Mouse (Mus musculus): ENCODE results near the gene Nup54. TPM values are rescaled to one million over a fixed set of nuclear protein-coding genes. Genes with fewer than 3 reads are reported as not detected.

The Nup54 gene
- 51.1 and 55.5 TPM in 2 replicates for polyA plus RNA-seq (2015; fragmentation: Nextera tagmentation; extraction: Ambion mirVana)

- peak; percentile 99 for ATAC-seq
- 1% methylated on average over 34 of the region's 34 CpGs for WGBS
These were observed at the start of gene Nup54 for GRCm38 (mm10) chr5:92435025-92435584. Nup54 (minus strand) TSS chr5:92435219.

GRCm38 (mm10) chr5:92472863-92473262 lies 37.8 kb upstream of the Nup54 start:
- no peak overlapping the region for H3K4me3 ChIP-seq (replicated peaks)
- 67% methylated on average over 5 of the region's 5 CpGs for WGBS
- 0 out of 2 replicates have a peak, but pooled peaks cover 4% of the 10 kb centered on the region for H3K4me1 ChIP-seq (replicated peaks)
- no peak overlapping the region for H3K27ac ChIP-seq
- no peaks in the 10 kb centered on the region for H3K9me3 ChIP-seq
- no peak overlapping the region for H3K4me2 ChIP-seq (replicated peaks)
- H3K9ac ChIP-seq: no peak overlapping the region
- no peak for ATAC-seq
- H3K36me3 ChIP-seq: no peaks in the 10 kb centered on the region
- no peaks in the 10 kb centered on the region for H3K27me3 ChIP-seq (replicated peaks)

More at GRCm38 (mm10) chr5:92435025-92435584, at the start of gene Nup54:
- H3K4me2 ChIP-seq (replicated peaks): peak within 1 kb of the TSS; percentile 62
- H3K4me3 ChIP-seq (replicated peaks): peak within 1 kb of the TSS; percentile 92
- no peaks in the 10 kb centered on the region for H3K36me3 ChIP-seq
- no peaks in the 10 kb centered on the region for H3K9me3 ChIP-seq
- no peaks in the 10 kb centered on the region for H3K27me3 ChIP-seq (replicated peaks)
- H3K4me1 ChIP-seq (replicated peaks): 0 out of 2 replicates have a peak, but pooled peaks cover 4% of the 10 kb centered on the region
- H3K27ac ChIP-seq: peak within 1 kb of the TSS; percentile 90
- H3K9ac ChIP-seq: peak within 1 kb of the TSS; percentile 91

- Histone ChIP-seq H3K4me3 (replicated peaks) (no peak overlapping the region), H3K4me2 (replicated peaks) (no peak overlapping the region), H3K27ac (no peak overlapping the region), H3K4me1 (replicated peaks) (0 out of 2 replicates have a peak, but pooled peaks cover 4% of the 10 kb centered on the region), H3K27me3 (replicated peaks) (no peaks in the 10 kb centered on the region), H3K9ac (no peak overlapping the region), H3K9me3 (no peaks in the 10 kb centered on the region), H3K36me3 (no peaks in the 10 kb centered on the region)
- 88% methylated on average over 4 of the region's 4 CpGs for WGBS
- no peak for ATAC-seq
These were observed 36.5 kb upstream of the Nup54 start for GRCm38 (mm10) chr5:92471531-92471930.

- H3K9ac ChIP-seq: no peak overlapping the region
- H3K36me3 ChIP-seq: no peaks in the 10 kb centered on the region
- H3K27me3 ChIP-seq (replicated peaks): no peaks in the 10 kb centered on the region
- 0 out of 2 replicates have a peak, but pooled peaks cover 4% of the 10 kb centered on the region for H3K4me1 ChIP-seq (replicated peaks)
- no peak overlapping the region for H3K27ac ChIP-seq
- 88% methylated on average over 18 of the region's 18 CpGs for WGBS
- H3K4me3 ChIP-seq (replicated peaks): no peak overlapping the region
- H3K9me3 ChIP-seq: no peaks in the 10 kb centered on the region
- H3K4me2 ChIP-seq (replicated peaks): no peak overlapping the region
- no peak for ATAC-seq
These were observed 34.4 kb upstream of the Nup54 start for GRCm38 (mm10) chr5:92469201-92470130.

GRCm38 (mm10) chr5:92468234-92468633 lies 33.2 kb upstream of the Nup54 start:
- ATAC-seq: no peak
- no peak overlapping the region for H3K4me2 ChIP-seq (replicated peaks)
- H3K4me1 ChIP-seq (replicated peaks): 0 out of 2 replicates have a peak, but pooled peaks cover 4% of the 10 kb centered on the region
- H3K36me3 ChIP-seq: no peaks in the 10 kb centered on the region
- no peaks in the 10 kb centered on the region for H3K9me3 ChIP-seq
- H3K27me3 ChIP-seq (replicated peaks): no peaks in the 10 kb centered on the region
- H3K27ac ChIP-seq: no peak overlapping the region
- H3K9ac ChIP-seq: no peak overlapping the region
- 87% methylated on average over 6 of the region's 6 CpGs for WGBS
- H3K4me3 ChIP-seq (replicated peaks): no peak overlapping the region

- Histone ChIP-seq H3K9me3 (no peaks in the 10 kb centered on the region), H3K9ac (no peak overlapping the region), H3K4me3 (replicated peaks) (no peak overlapping the region), H3K4me1 (replicated peaks) (0 out of 2 replicates have a peak, but pooled peaks cover 4% of the 10 kb centered on the region), H3K4me2 (replicated peaks) (no peak overlapping the region), H3K27ac (no peak overlapping the region), H3K36me3 (no peaks in the 10 kb centered on the region), H3K27me3 (replicated peaks) (no peaks in the 10 kb centered on the region)
- WGBS: 56% methylated on average over 8 of the region's 8 CpGs
- no peak for ATAC-seq
These were observed 32.2 kb upstream of the Nup54 start for GRCm38 (mm10) chr5:92467102-92467766.

- Histone ChIP-seq H3K9ac (no peak overlapping the region), H3K9me3 (no peaks in the 10 kb centered on the region), H3K4me3 (replicated peaks) (no peak overlapping the region), H3K36me3 (no peaks in the 10 kb centered on the region), H3K4me2 (replicated peaks) (no peak overlapping the region), H3K27ac (no peak overlapping the region), H3K27me3 (replicated peaks) (no peaks in the 10 kb centered on the region), H3K4me1 (replicated peaks) (0 out of 2 replicates have a peak, but pooled peaks cover 4% of the 10 kb centered on the region)
- WGBS: 87% methylated on average over 5 of the region's 5 CpGs
- ATAC-seq: no peak
These were observed 30.5 kb upstream of the Nup54 start for GRCm38 (mm10) chr5:92465511-92465910.

- no peak for ATAC-seq
- 29% methylated on average over 5 of the region's 5 CpGs for WGBS
These were observed 26.3 kb upstream of the Nup54 start for GRCm38 (mm10) chr5:92461321-92461720.

GRCm38 (mm10) chr5:92458726-92459125 lies 23.7 kb upstream of the Nup54 start:
- H3K27ac ChIP-seq: no peak overlapping the region
- H3K4me2 ChIP-seq (replicated peaks): no peak overlapping the region
- H3K4me3 ChIP-seq (replicated peaks): no peak overlapping the region
- WGBS: 54% methylated on average over 5 of the region's 5 CpGs
- no peaks in the 10 kb centered on the region for H3K4me1 ChIP-seq (replicated peaks)
- no peaks in the 10 kb centered on the region for H3K36me3 ChIP-seq
- no peaks in the 10 kb centered on the region for H3K9me3 ChIP-seq
- no peaks in the 10 kb centered on the region for H3K27me3 ChIP-seq (replicated peaks)
- no peak overlapping the region for H3K9ac ChIP-seq
- ATAC-seq: no peak

More at GRCm38 (mm10) chr5:92461321-92461720, 26.3 kb upstream of the Nup54 start:
- Histone ChIP-seq H3K27ac (no peak overlapping the region), H3K4me1 (replicated peaks) (no peaks in the 10 kb centered on the region), H3K27me3 (replicated peaks) (no peaks in the 10 kb centered on the region), H3K9me3 (no peaks in the 10 kb centered on the region), H3K4me3 (replicated peaks) (no peak overlapping the region), H3K4me2 (replicated peaks) (no peak overlapping the region), H3K9ac (no peak overlapping the region), H3K36me3 (no peaks in the 10 kb centered on the region)

GRCm38 (mm10) chr5:92457410-92457809 lies 22.4 kb upstream of the Nup54 start:
- Histone ChIP-seq H3K36me3 (peaks cover 4% of the 10 kb centered on the region; the same call in 1 of the 2 replicates), H3K27ac (no peak overlapping the region), H3K9me3 (no peaks in the 10 kb centered on the region), H3K4me1 (replicated peaks) (no peaks in the 10 kb centered on the region), H3K4me3 (replicated peaks) (no peak overlapping the region), H3K9ac (no peak overlapping the region), H3K27me3 (replicated peaks) (no peaks in the 10 kb centered on the region), H3K4me2 (replicated peaks) (no peak overlapping the region)
- 69% methylated on average over 2 of the region's 2 CpGs for WGBS
- ATAC-seq: no peak

- Histone ChIP-seq H3K4me1 (replicated peaks) (no peaks in the 10 kb centered on the region), H3K27ac (no peak overlapping the region), H3K36me3 (peaks cover 13% of the 10 kb centered on the region), H3K9ac (no peak overlapping the region), H3K9me3 (no peaks in the 10 kb centered on the region), H3K4me3 (replicated peaks) (no peak overlapping the region), H3K4me2 (replicated peaks) (no peak overlapping the region), H3K27me3 (replicated peaks) (no peaks in the 10 kb centered on the region)
- WGBS: 95% methylated on average over 5 of the region's 5 CpGs
- ATAC-seq: no peak
These were observed 17.9 kb upstream of the Nup54 start for GRCm38 (mm10) chr5:92452876-92453275.

GRCm38 (mm10) chr5:92446736-92447135 lies 11.7 kb upstream of the Nup54 start:
- no peak for ATAC-seq
- Histone ChIP-seq H3K36me3 (peaks cover 15% of the 10 kb centered on the region), H3K27ac (no peak overlapping the region), H3K9me3 (no peaks in the 10 kb centered on the region), H3K9ac (no peak overlapping the region), H3K4me3 (replicated peaks) (no peak overlapping the region), H3K4me1 (replicated peaks) (no peaks in the 10 kb centered on the region), H3K27me3 (replicated peaks) (no peaks in the 10 kb centered on the region), H3K4me2 (replicated peaks) (no peak overlapping the region)
- WGBS: 92% methylated on average over 5 of the region's 5 CpGs
